Mouse (Mus musculus) midbrain, embryonic 14.5 days (tissue): ENCODE data around the gene Ifi27. TPM values are rescaled to one million over a fixed set of nuclear protein-coding genes. Genes with fewer than 3 reads are reported as not detected.

Experiments used
- ATAC-seq: fragments of 200-750 bp; cut with Nextera tagmentation; 2 replicates; pipeline ENCODE4 v1.8.0; 2017; ENCODE audit warnings: moderate number of reproducible peaks, moderate library complexity; ENCODE audit not compliant: low FRiP score, low TSS enrichment
- DNase-seq: peaks from one replicate; pipeline ENCODE4 v3.0.0-alpha.2; 2015
- H3K27ac ChIP-seq: fragments of 300-500 bp; sonication (generic); replicated peaks from 2 replicates; pipeline ENCODE4 v1.5.1; 2014; ENCODE audit warnings: mild to moderate bottlenecking, low read depth, low read length, moderate library complexity
- H3K27me3 ChIP-seq: fragments of 300-500 bp; sonication (generic); 2 replicates; pipeline ENCODE4 v1.6.1; 2014; ENCODE audit warnings: low read length, control low read depth, mixed read lengths; ENCODE audit not compliant: control insufficient read depth, insufficient read depth
- H3K36me3 ChIP-seq: fragments of 300-500 bp; sonication (generic); 2 replicates; pipeline ENCODE4 v1.6.1; 2014; ENCODE audit warnings: low read length, control low read depth; ENCODE audit not compliant: control insufficient read depth, insufficient read depth
- H3K4me1 ChIP-seq: fragments of 300-500 bp; sonication (generic); 2 replicates; pipeline ENCODE4 v1.6.1; 2014; ENCODE audit warnings: mild to moderate bottlenecking, antibody characterized with exemption, low read length, control low read depth; ENCODE audit not compliant: control insufficient read depth, insufficient read depth
- H3K4me2 ChIP-seq: fragments of 300-500 bp; sonication (generic); 2 replicates; pipeline ENCODE4 v1.6.1; 2014; ENCODE audit warnings: mild to moderate bottlenecking, low read length, moderate library complexity
- H3K4me3 ChIP-seq: fragments of 300-500 bp; sonication (generic); replicated peaks from 2 replicates; pipeline ENCODE4 v1.5.1; 2014; ENCODE audit warnings: low read depth, low read length
- H3K9ac ChIP-seq: fragments of 300-500 bp; sonication (generic); replicated peaks from 2 replicates; pipeline ENCODE4 v1.6.1; 2014; ENCODE audit warnings: mild to moderate bottlenecking, low read length, moderate library complexity
- H3K9me3 ChIP-seq: fragments of 300-500 bp; sonication (generic); 2 replicates; pipeline ENCODE4 v1.6.1; 2016; ENCODE audit warnings: low read length, control low read depth, mixed read lengths; ENCODE audit not compliant: control insufficient read depth
- WGBS: fragments of 180-500 bp; shearing (Covaris S2); extraction: QIAGEN DNeasy Blood & Tissue Kit; methylation state at CpG from one replicate; pipeline ENCODE4 v1.1.7; 2014; 5-methylcytosine and 5-hydroxymethylcytosine counted together
- polyA plus RNA-seq: library from polyadenylated mRNA; unstranded; fragments of >200 nt; fragmentation: Nextera tagmentation; extraction: Ambion mirVana; gene quantifications from 2 replicates; pipeline ENCODE4 v1.2.1, GENCODE M21; 2014

Gene Ifi27
- polyA plus RNA-seq: 5.8 and 9.4 TPM in 2 replicates

DNA sequence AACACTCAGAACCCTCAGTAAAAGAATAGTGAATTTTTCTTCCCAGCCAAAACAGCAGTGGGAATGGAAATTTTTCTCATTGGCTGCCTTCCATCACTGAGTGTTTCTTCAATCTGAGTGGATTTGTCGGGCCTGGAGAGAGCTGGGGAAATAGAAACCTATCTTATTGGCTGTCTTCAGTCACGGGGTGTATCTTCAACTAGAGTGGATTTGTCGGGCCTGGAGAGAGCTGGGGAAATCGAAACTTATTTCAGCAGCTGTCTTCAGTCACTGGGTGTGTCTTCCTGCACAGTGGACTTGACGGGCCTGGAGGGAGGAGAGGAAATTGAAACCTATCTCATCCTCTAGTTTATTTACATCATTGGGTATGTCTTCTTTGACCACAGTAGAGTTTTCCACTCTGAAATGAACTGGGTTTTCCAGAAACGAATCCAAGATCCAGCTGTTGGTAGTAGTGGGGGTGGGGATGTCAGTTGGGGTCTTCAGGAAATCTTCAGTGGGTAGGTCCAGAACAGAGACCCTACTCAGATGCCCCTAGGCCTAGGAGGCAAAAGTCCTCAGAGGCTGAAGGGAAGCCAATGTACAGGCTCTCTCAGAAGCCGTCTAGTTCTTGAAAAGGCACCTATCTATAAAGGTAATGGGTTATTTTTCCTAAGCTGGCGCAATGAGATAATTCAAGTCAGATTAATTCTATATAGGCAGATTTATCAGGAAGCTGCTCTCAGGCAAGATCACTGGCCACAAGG is at the start of gene Ifi27:
Ifi27 (plus strand) TSS at position 226 of the 746 bp plus-strand sequence.
- WGBS: 78% methylated on average over 8 of the region's 8 CpGs
- H3K4me3 ChIP-seq: no peak within 1 kb of the TSS
- H3K4me1 ChIP-seq: no peaks in the 10 kb centered on the region
- H3K27ac ChIP-seq: no peak within 1 kb of the TSS
- ATAC-seq (no peak), DNase-seq (no peak)
- H3K36me3 ChIP-seq: no peaks in the 10 kb centered on the region
- no peak within 1 kb of the TSS for H3K4me2 ChIP-seq
- H3K9ac ChIP-seq: no peak within 1 kb of the TSS
- H3K27me3 ChIP-seq: no peaks in the 10 kb centered on the region
- H3K9me3 ChIP-seq: no peaks in the 10 kb centered on the region

DNA sequence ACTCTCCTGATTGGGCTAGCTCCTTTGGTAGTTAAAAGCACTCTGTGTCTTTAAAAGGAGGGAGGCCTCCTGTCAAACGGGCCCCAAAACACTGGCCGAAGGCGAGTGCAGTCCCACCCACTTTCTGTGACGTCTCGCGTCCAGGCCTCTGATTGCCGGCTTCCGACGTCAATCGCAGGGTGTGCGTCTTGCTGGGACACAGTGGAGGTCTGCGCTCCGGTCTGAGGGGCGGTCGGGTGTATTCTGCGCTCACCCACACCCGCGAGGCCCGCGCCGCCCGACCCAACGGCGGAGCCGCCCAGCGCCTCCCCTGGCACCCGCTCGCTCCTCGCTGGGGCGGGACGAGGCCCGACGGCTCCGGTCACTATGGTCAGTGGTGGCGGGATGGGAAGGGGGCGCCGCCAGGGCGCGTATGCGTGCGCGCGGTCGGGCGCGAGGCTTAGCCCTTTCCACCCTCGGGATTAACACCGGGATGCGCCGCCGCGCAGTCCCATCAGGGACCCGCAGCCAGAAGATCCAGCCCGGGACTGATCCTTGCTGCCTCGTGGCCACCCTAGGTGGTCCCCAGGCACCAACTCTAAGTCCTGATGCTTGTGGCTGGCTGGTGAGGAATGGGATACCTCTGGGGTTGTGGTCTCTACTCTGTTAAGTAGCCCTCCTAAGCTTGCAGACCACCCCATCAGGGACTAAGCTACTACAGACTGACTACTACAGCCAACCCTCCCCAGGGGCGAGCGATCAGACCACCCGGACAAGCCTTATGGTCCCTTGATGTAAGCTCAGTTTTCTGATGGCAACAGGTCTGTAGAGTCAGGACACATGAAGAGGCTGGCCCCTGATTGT is 45.3 kb upstream of the Ifi27 start, which contains the start of gene Otub2:
Otub2 (plus strand) TSS at position 178 of the 843 bp plus-strand sequence.
- no peaks in the 10 kb centered on the region for H3K9me3 ChIP-seq
- H3K36me3 ChIP-seq: no peaks in the 10 kb centered on the region; the same call in 1 of the 2 replicates
- H3K4me2 ChIP-seq: peak within 1 kb of the TSS; percentile 83
- H3K27me3 ChIP-seq: no peaks in the 10 kb centered on the region
- peaks cover 10% of the 10 kb centered on the region for H3K4me1 ChIP-seq
- H3K27ac ChIP-seq: peak within 1 kb of the TSS; percentile 66
- under 1% methylated on average over 58 of the region's 58 CpGs for WGBS
- H3K4me3 ChIP-seq: peak within 1 kb of the TSS; percentile 76
- DNase-seq: peak; percentile 98
- peak; percentile 98 for ATAC-seq
- H3K9ac ChIP-seq: peak within 1 kb of the TSS; percentile 91

DNA sequence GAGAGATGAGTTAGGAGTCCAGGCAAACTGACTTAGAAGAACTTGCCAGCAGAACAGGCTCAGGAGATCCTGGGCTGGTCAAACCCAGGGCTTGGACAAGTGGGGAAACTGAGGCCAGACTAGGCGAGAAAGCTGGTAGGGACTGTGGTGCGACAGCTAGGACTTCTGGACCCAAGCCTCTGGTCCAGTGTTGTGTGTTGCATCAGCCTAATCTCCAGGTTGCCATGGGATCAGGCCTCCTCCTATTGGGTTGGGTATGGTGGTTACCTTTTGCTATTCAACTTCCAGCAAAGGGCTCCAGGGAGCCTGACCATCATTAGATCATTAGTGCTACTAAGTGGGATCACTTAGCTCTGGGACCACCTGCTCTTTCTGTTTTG is 44.7 kb upstream of the Ifi27 start:
- WGBS: 59% methylated on average over 2 of the region's 2 CpGs
- Histone ChIP-seq H3K9me3 (no peaks in the 10 kb centered on the region), H3K4me2 (peak overlapping the region; percentile 83), H3K4me1 (peaks cover 10% of the 10 kb centered on the region), H3K9ac (peak overlapping the region; percentile 91), H3K4me3 (peak overlapping the region; percentile 76), H3K36me3 (no peaks in the 10 kb centered on the region; the same call in 1 of the 2 replicates), H3K27me3 (no peaks in the 10 kb centered on the region), H3K27ac (no peak overlapping the region)
- no peak for DNase-seq
- ATAC-seq: no peak

DNA sequence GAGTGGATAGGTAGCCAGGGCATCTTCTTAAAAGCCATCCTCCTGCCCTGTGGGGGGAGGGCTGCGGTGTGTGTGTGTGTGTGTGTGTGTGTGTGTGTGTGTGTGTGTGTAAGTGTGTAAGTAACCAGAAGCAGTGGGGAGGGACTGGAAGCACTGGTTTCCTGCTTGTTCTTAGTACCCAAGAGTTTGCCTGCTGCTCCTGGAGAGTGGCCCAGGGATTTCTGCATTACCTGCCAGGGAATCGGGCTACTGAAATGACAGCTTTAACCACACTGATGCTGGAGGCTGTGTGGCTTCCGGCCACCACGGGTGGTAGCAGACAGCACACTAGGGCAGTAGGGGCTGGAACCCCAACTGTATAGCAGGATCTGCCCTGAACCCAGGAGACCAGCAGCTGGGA is 44.0 kb upstream of the Ifi27 start:
- Histone ChIP-seq H3K36me3 (no peaks in the 10 kb centered on the region; the same call in 1 of the 2 replicates), H3K9me3 (no peaks in the 10 kb centered on the region), H3K27ac (no peak overlapping the region), H3K4me2 (0 out of 2 replicates have a peak overlapping the region, but pooled peaks have one; percentile 83), H3K9ac (no peak overlapping the region), H3K27me3 (no peaks in the 10 kb centered on the region), H3K4me3 (no peak overlapping the region), H3K4me1 (peaks cover 10% of the 10 kb centered on the region)
- WGBS: 80% methylated on average over 4 of the region's 4 CpGs
- DNase-seq: no peak
- no peak for ATAC-seq

DNA sequence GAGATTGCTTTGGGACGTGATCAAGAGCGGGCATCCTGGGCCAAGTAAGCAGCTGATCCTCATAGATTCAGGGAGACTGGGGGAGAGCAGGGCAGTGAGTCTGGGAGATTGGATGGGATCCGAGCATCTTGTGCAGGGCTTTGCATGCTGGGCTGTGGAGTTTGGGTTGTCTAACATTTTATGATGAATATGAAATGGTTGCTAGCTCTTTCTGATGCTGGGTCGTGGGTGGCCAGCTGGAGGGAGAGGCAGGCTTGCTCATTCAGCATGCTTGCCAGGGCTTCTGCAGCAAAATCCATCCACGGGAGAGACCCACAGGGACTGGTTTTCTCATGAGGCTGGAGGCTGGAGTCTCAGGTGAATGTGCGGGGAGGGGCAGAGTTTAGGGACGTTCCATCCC is 42.9 kb upstream of the Ifi27 start:
- no peaks in the 10 kb centered on the region; the same call in 1 of the 2 replicates for H3K36me3 ChIP-seq
- H3K27me3 ChIP-seq: no peaks in the 10 kb centered on the region
- H3K4me1 ChIP-seq: peaks cover 10% of the 10 kb centered on the region
- H3K27ac ChIP-seq: no peak overlapping the region
- H3K4me3 ChIP-seq: no peak overlapping the region
- H3K9ac ChIP-seq: no peak overlapping the region
- WGBS: 83% methylated on average over 7 of the region's 7 CpGs
- no peak for DNase-seq
- no peaks in the 10 kb centered on the region for H3K9me3 ChIP-seq
- no peak overlapping the region for H3K4me2 ChIP-seq
- no peak for ATAC-seq

DNA sequence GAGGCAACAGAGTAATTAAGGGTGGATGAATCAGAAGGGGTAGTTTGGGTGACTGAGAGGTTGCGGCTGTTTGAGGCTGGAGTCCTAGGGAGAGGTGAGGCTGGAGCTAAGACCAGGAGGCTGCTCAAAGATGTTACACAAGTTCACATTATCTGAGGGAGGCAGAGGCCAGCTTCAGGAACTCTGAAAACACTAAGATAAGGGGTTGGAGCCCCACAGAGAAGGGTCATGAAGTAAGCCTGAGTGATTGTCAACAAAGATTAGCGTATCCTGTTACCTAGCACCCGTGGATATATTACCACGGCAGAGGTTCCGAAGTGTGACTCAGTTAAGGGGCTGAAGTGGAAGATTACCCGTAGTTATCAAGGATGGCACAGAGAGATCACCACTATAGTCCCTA is 40.5 kb upstream of the Ifi27 start:
- no peaks in the 10 kb centered on the region for H3K27me3 ChIP-seq
- no peak for ATAC-seq
- 33% methylated on average over 6 of the region's 6 CpGs for WGBS

DNA sequence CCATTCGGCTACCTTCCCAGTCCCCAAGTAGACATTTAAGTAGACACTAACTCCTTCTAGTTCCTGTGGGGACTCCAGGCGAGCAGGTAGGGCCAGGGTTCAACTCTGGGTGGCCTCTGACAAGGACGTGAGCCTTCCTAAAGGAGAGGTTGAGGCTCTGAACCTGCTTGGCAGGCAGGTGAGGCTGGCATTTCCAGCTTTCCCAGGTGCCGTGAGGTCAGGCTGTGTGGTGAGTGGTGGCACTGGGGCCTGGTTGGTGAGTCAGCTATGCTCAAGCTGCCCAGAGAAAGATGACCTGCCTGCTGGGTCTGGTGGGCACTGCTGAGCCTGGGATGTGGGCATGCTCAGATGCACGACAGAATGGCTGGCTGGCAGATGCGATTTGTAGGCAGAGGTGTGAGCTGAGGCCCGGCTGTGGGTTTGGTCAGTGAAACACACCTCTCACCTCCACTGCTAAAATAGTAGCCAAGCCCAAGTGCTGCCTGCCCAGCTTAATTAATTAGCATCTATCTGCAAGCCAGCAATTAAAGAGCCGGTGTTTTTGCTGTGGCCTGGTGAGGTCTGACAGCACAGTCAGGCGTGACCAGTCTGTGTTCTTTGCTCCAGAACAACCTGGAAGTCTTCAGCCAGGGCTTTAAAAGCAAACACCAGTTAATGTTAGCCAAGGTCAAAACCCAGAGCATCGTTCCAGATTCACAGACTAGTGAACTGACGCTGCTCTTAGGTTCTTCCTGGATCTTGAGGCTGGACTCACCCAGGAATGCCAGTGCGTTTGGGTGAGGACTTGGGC is 38.3 kb upstream of the Ifi27 start:
- no peak overlapping the region for H3K27ac ChIP-seq
- DNase-seq: no peak
- ATAC-seq: no peak
- H3K9ac ChIP-seq: no peak overlapping the region
- no peaks in the 10 kb centered on the region for H3K27me3 ChIP-seq
- no peak overlapping the region for H3K4me2 ChIP-seq
- no peak overlapping the region for H3K4me3 ChIP-seq
- no peaks in the 10 kb centered on the region for H3K9me3 ChIP-seq
- peaks cover under 1% of the 10 kb centered on the region; the same call in 1 of the 2 replicates for H3K36me3 ChIP-seq
- 83% methylated on average over 12 of the region's 12 CpGs for WGBS
- no peaks in the 10 kb centered on the region for H3K4me1 ChIP-seq

More for the DNA sequence above, 40.5 kb upstream of the Ifi27 start:
- Histone ChIP-seq H3K9ac (no peak overlapping the region), H3K4me3 (no peak overlapping the region), H3K36me3 (no peaks in the 10 kb centered on the region; the same call in 1 of the 2 replicates), H3K9me3 (no peaks in the 10 kb centered on the region), H3K4me2 (no peak overlapping the region), H3K27ac (no peak overlapping the region), H3K4me1 (peaks cover 6% of the 10 kb centered on the region)
- no peak for DNase-seq

DNA sequence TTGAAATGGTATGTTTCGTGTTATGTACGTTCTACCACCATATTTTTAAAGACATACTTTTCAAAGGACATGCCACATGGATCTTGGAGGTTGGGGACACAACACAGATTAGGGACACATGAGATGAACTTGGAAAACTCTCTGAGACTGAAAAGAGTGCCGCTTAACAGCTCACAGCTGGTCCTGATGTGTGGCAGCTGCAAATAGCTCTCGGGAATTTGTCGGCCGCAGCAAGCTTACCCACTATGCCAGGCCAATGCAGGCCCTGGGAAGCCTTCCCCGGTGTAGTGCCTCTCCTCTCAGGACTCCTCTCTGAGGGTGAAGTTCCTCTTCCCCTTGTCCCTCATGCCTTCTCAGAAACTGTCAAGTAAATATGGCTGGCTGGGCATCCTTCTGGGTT is 37.3 kb upstream of the Ifi27 start:
- no peaks in the 10 kb centered on the region for H3K9me3 ChIP-seq
- H3K4me2 ChIP-seq: no peak overlapping the region
- ATAC-seq (no peak), DNase-seq (no peak)
- H3K9ac ChIP-seq: no peak overlapping the region
- H3K27me3 ChIP-seq: no peaks in the 10 kb centered on the region
- H3K4me1 ChIP-seq: no peaks in the 10 kb centered on the region
- H3K36me3 ChIP-seq: peaks cover 5% of the 10 kb centered on the region; the same call in 1 of the 2 replicates
- H3K4me3 ChIP-seq: no peak overlapping the region
- no peak overlapping the region for H3K27ac ChIP-seq
- WGBS: 84% methylated on average over 7 of the region's 7 CpGs
